Mouse (Mus musculus) hindbrain, embryonic 14.5 days (tissue): Measurements from ENCODE around the gene Junb. TPM values are rescaled to one million over a fixed set of nuclear protein-coding genes. Genes with fewer than 3 reads are reported as not detected.
A peak's percentile ranks its signal among the peaks of the same experiment; 100 is the strongest.

Source experiments
- ATAC-seq: fragments of 200-750 bp; cut with Nextera tagmentation; 2 replicates; pipeline ENCODE4 v1.8.0; 2017; ENCODE audit warnings: moderate number of reproducible peaks, mild to moderate bottlenecking, moderate TSS enrichment, moderate library complexity; ENCODE audit not compliant: low FRiP score
- DNase-seq: peaks from one replicate; pipeline ENCODE4 v3.0.0-alpha.2; 2015; ENCODE audit warnings: low spot score
- H3K27ac ChIP-seq: fragments of 300-500 bp; sonication (generic); 2 replicates; pipeline ENCODE4 v1.5.1; 2014; ENCODE audit warnings: mild to moderate bottlenecking, moderate library complexity
- H3K27me3 ChIP-seq: fragments of 300-500 bp; sonication (generic); 2 replicates; pipeline ENCODE4 v1.6.1; 2014; ENCODE audit warnings: mild to moderate bottlenecking, low read length, mixed read lengths; ENCODE audit not compliant: control insufficient read depth, insufficient read depth
- H3K36me3 ChIP-seq: fragments of 300-500 bp; sonication (generic); replicated peaks from 2 replicates; pipeline ENCODE4 v1.6.1; 2014; ENCODE audit not compliant: control insufficient read depth, insufficient read depth
- H3K4me1 ChIP-seq: fragments of 300-500 bp; sonication (generic); replicated peaks from 2 replicates; pipeline ENCODE4 v1.6.1; 2014; ENCODE audit warnings: antibody characterized with exemption, low read length, mixed read lengths; ENCODE audit not compliant: control insufficient read depth, insufficient read depth
- H3K4me2 ChIP-seq: fragments of 300-500 bp; sonication (generic); replicated peaks from 2 replicates; pipeline ENCODE4 v1.6.1; 2014; ENCODE audit warnings: mild to moderate bottlenecking, moderate library complexity
- H3K4me3 ChIP-seq: fragments of 300-500 bp; sonication (generic); replicated peaks from 2 replicates; pipeline ENCODE4 v1.5.1; 2014; ENCODE audit warnings: mild to moderate bottlenecking, low read length
- H3K9ac ChIP-seq: fragments of 300-500 bp; sonication (generic); 2 replicates; pipeline ENCODE4 v1.6.1; 2014
- H3K9me3 ChIP-seq: fragments of 300-500 bp; sonication (generic); 2 replicates; pipeline ENCODE4 v1.6.1; 2016; ENCODE audit warnings: low read length; ENCODE audit not compliant: control insufficient read depth
- WGBS: fragments of 180-500 bp; shearing (Covaris S2); extraction: QIAGEN DNeasy Blood & Tissue Kit; methylation state at CpG from one replicate; pipeline ENCODE4 v1.1.7; 2014; 5-methylcytosine and 5-hydroxymethylcytosine counted together
- polyA plus RNA-seq: library from polyadenylated mRNA; unstranded; fragments of >200 nt; fragmentation: Nextera tagmentation; extraction: Ambion mirVana; gene quantifications from 2 replicates; pipeline ENCODE4 v1.2.1, GENCODE M21; 2014

The Junb gene
- polyA plus RNA-seq, 1 experiment from 2014 or later = 6.2 TPM

DNA sequence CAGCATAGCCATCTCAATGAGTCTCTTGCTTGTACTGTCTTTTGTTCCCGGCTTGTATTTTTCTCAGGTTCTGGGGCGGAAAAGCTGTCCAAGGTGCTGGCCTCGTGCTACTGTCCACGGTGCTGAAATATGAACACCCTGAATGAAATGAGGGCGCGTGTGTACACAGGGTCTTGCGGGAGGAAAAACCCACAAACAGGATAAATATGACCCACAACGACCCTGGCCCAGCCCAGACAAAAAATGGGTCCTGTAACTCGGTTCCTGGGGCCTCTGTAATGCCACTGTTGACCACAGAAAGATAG is 31.3 kb downstream of the Junb start:
- Histone ChIP-seq H3K4me3 (peak overlapping the region; percentile 70), H3K4me1 (peaks cover 27% of the 10 kb centered on the region), H3K27me3 (peaks cover 68% of the 10 kb centered on the region), H3K36me3 (no peaks in the 10 kb centered on the region), H3K27ac (no peak overlapping the region; the same call in 1 of the 2 replicates), H3K9me3 (no peaks in the 10 kb centered on the region), H3K9ac (peak overlapping the region; percentile 87; the same call in 1 of the 2 replicates), H3K4me2 (peak overlapping the region; percentile 82)
- WGBS = 11% methylated on average over 9 of the region's 9 CpGs
- no peak for ATAC-seq
- DNase-seq = peak; percentile 42

DNA sequence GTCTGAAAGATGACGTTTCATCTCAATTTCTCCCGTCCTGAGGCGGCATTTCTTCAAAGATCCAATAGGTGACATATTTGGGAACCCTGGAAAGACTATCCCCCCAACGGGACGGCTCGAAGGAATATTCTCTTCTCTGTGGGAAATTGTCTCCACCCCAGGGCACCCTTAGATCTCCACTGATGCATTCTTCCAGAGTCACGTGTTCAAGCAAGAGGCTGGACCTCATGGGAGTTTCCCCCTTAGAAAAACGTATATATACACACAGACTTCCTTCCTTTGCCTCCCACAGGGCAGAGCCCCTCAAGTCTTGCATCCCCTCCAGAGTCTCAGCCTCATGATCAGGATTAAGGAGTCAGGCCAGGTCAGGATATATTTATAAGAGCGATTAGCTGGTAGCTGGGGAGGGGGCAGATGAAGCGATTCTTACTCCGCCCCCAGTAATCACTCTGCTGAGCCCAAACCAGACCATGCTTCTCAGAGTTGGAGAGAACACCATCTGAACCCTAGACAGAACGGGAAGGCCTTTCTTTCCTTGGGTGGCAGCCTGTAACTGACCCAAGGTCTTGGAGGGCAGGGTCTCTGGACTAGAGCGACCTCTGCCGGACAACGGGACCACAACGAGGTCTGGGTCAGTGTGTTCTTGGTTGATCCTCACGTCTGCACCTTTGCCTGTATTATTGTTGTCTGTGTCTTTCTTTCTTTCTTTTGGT is 31.8 kb downstream of the Junb start, which contains the start of gene Rtbdn:
TSS of gene Rtbdn (plus strand) at position 464 of the 713 bp plus-strand sequence.
- peak within 1 kb of the TSS; percentile 82 for H3K4me2 ChIP-seq
- peak; percentile 40 for DNase-seq
- peak within 1 kb of the TSS; percentile 87 for H3K9ac ChIP-seq
- H3K9me3 ChIP-seq = no peaks in the 10 kb centered on the region
- peak within 1 kb of the TSS; percentile 87 for H3K27ac ChIP-seq
- peaks cover 27% of the 10 kb centered on the region for H3K4me1 ChIP-seq
- peaks cover 66% of the 10 kb centered on the region for H3K27me3 ChIP-seq
- H3K36me3 ChIP-seq = no peaks in the 10 kb centered on the region
- no peak for ATAC-seq
- peak within 1 kb of the TSS; percentile 70 for H3K4me3 ChIP-seq
- 6% methylated on average over 17 of the region's 17 CpGs for WGBS

GRCm38 (mm10) chr8:84945633-84946527 is 32.6 kb downstream of the Junb start:
- peaks cover 64% of the 10 kb centered on the region for H3K27me3 ChIP-seq
- H3K4me2 ChIP-seq = peak overlapping the region; percentile 82
- no peaks in the 10 kb centered on the region for H3K36me3 ChIP-seq
- no peak for DNase-seq
- peak overlapping the region; percentile 87 for H3K27ac ChIP-seq
- peak; percentile 65 for ATAC-seq
- H3K4me3 ChIP-seq = peak overlapping the region; percentile 70
- peaks cover 27% of the 10 kb centered on the region for H3K4me1 ChIP-seq
- WGBS = 2% methylated on average over 51 of the region's 67 CpGs
- H3K9ac ChIP-seq = peak overlapping the region; percentile 87
- no peaks in the 10 kb centered on the region for H3K9me3 ChIP-seq

DNA sequence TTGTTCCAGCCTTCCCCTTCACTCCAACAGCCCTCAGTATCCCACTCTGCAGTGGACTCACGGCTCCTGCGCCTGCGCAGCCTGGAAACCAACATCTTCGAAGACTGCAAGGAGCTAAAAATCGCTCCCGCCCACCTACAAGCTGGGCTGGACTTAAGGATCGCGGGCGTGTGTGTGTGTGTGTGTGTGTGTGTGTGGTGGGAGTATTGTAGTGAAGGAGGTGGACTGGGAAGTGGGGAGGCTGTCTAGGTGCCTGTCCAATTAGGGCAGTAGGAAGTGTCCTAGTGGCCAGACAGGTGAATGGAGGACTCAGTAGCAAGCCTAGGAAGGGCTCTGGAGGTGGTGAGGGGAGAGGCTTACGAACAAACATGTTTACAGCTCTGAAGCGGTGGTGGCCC is 33.3 kb downstream of the Junb start:
- Histone ChIP-seq H3K36me3 (no peaks in the 10 kb centered on the region), H3K4me2 (peak overlapping the region; percentile 82), H3K27ac (peak overlapping the region; percentile 87), H3K9me3 (no peaks in the 10 kb centered on the region), H3K27me3 (peaks cover 57% of the 10 kb centered on the region), H3K4me1 (peaks cover 27% of the 10 kb centered on the region), H3K9ac (peak overlapping the region; percentile 87), H3K4me3 (peak overlapping the region; percentile 70)
- ATAC-seq = peak; percentile 58
- 4% methylated on average over 11 of the region's 11 CpGs for WGBS
- peak; percentile 53 for DNase-seq

DNA sequence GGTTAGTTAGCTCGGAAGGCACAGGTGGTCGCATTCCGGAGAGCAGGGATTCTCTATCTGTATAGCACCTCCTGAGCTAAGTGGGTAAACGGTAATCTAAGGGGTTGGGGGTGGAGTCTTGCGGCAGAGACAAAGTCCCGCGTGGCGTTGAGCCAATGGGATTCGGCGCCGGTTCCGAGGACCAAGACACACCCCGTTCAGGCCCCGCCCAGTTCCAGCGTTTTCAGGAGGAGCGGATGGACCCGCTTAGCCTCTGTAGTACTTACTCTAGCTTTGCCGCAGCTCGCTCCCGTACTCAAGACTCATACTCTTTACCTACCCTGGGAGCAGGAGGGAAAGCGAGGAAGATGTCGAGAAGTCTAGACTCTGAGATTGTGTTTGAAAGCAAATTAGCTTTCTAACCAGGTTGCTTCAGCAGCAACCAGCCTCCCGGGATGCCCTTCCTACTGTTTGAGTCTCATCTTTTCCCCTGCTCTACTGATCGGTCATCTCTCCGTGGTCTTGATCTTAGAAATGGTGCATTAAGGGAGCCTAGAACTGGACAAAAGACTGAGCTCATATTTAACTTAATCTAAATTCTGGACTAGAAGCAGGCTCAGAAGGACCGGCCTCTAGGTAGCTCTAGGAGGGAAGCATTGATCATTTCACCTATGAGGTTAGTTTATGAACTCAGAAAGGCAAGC is 33.9 kb downstream of the Junb start:
- peak overlapping the region; percentile 87; the same call in 1 of the 2 replicates for H3K9ac ChIP-seq

GRCm38 (mm10) chr8:84943699-84944098 is 34.8 kb downstream of the Junb start:
- WGBS = 22% methylated on average over 4 of the region's 4 CpGs
- H3K27me3 ChIP-seq = peaks cover 48% of the 10 kb centered on the region
- no peak overlapping the region for H3K4me3 ChIP-seq
- H3K9ac ChIP-seq = no peak overlapping the region
- peak overlapping the region; percentile 82 for H3K4me2 ChIP-seq
- H3K9me3 ChIP-seq = no peaks in the 10 kb centered on the region
- H3K36me3 ChIP-seq = no peaks in the 10 kb centered on the region
- H3K4me1 ChIP-seq = peaks cover 27% of the 10 kb centered on the region
- DNase-seq (no peak), ATAC-seq (no peak)
- no peak overlapping the region for H3K27ac ChIP-seq

More for the DNA sequence above, 33.9 kb downstream of the Junb start:
- H3K4me1 ChIP-seq = peaks cover 27% of the 10 kb centered on the region
- ATAC-seq (0 out of 2 replicates have a peak, but pooled peaks have one; percentile 23), DNase-seq (peak; percentile 65)
- H3K4me2 ChIP-seq = peak overlapping the region; percentile 82
- no peaks in the 10 kb centered on the region for H3K36me3 ChIP-seq
- no peaks in the 10 kb centered on the region for H3K9me3 ChIP-seq
- no peak overlapping the region for H3K27ac ChIP-seq
- peaks cover 52% of the 10 kb centered on the region for H3K27me3 ChIP-seq
- 2% methylated on average over 26 of the region's 26 CpGs for WGBS
- peak overlapping the region; percentile 70 for H3K4me3 ChIP-seq

- H3K27ac ChIP-seq = peak overlapping the region; percentile 98
- peaks cover 30% of the 10 kb centered on the region for H3K4me1 ChIP-seq
- H3K4me2 ChIP-seq = peak overlapping the region; percentile 90
- peaks cover 13% of the 10 kb centered on the region for H3K27me3 ChIP-seq
- peak overlapping the region; percentile 81 for H3K4me3 ChIP-seq
- peak overlapping the region; percentile 95 for H3K9ac ChIP-seq
- peaks cover 1% of the 10 kb centered on the region; the same call in 1 of the 2 replicates for H3K36me3 ChIP-seq
- no peak for DNase-seq
- WGBS = 62% methylated on average over 12 of the region's 13 CpGs
- ATAC-seq = no peak
- no peaks in the 10 kb centered on the region for H3K9me3 ChIP-seq
Measured at GRCm38 (mm10) chr8:84937620-84938485, 40.7 kb downstream of the Junb start.

- H3K9me3 ChIP-seq = no peaks in the 10 kb centered on the region
- DNase-seq (peak; percentile 84), ATAC-seq (peak; percentile 76)
- peak within 1 kb of the TSS; percentile 98 for H3K27ac ChIP-seq
- peaks cover 9% of the 10 kb centered on the region; the same call in 1 of the 2 replicates for H3K36me3 ChIP-seq
- H3K4me2 ChIP-seq = peak within 1 kb of the TSS; percentile 90
- WGBS = under 1% methylated on average over 50 of the region's 50 CpGs
- peaks cover 13% of the 10 kb centered on the region for H3K27me3 ChIP-seq
- H3K4me3 ChIP-seq = peak within 1 kb of the TSS; percentile 81
- H3K9ac ChIP-seq = peak within 1 kb of the TSS; percentile 95
- H3K4me1 ChIP-seq = peaks cover 30% of the 10 kb centered on the region
Measured at GRCm38 (mm10) chr8:84936962-84937546, 41.5 kb downstream of the Junb start, which contains the start of gene Mast1. Gene Mast1, minus strand, starts transcription at chr8:84937359.
